ENCODE assay signal across 23 mouse cellular contexts in genomic region chr16:36505913-36506312, GRCm38 (mm10). TPM values are rescaled to one million over a fixed set of nuclear protein-coding genes. Genes with fewer than 3 reads are reported as not detected.
DNase-seq lines count a peak whose midpoint lies in the region; ATAC-seq and TF ChIP-seq lines count a peak whose summit lies in the region.
"Had no signal": no experiment of that assay in that cellular context is flagged by ENCODE, and none has a peak within 500 bp of the region (broad histone marks: within the 10 kb centered on the region; RNA-seq: fewer than 3 reads in every experiment).

No protein-coding gene starts in this region.

- H3K36me3 ChIP-seq in embryonic facial prominence, embryonic 14.5 days (ENCODE audit: control insufficient read depth, insufficient read depth, low read length), result no peaks in the 10 kb centered on the region
- H3K36me3 ChIP-seq in embryonic facial prominence, embryonic 10.5 days (replicated peaks), result no peaks in the 10 kb centered on the region
- no peaks in the 10 kb centered on the region for H3K36me3 ChIP-seq in kidney, postnatal 0 days (ENCODE audit: insufficient read depth, low read length)
- H3K36me3 ChIP-seq: forebrain, embryonic 15.5 days; heart, embryonic 15.5 days; limb, embryonic 15.5 days; liver, embryonic 15.5 days; neural tube, embryonic 13.5 days had no signal

- H3K9me3 ChIP-seq in embryonic facial prominence, embryonic 14.5 days (ENCODE audit: control insufficient read depth, low read length), result no peaks in the 10 kb centered on the region
- no peaks in the 10 kb centered on the region for H3K9me3 ChIP-seq in embryonic facial prominence, embryonic 10.5 days
- H3K9me3 ChIP-seq in kidney, postnatal 0 days (replicated peaks; ENCODE audit: low read length), result no peaks in the 10 kb centered on the region
- H3K9me3 ChIP-seq: forebrain, embryonic 15.5 days; heart, embryonic 15.5 days; limb, embryonic 15.5 days; liver, embryonic 15.5 days; neural tube, embryonic 13.5 days had no signal

- H3K27ac ChIP-seq in embryonic facial prominence, embryonic 14.5 days (replicated peaks; ENCODE audit: low read depth, low read length), result no peak overlapping the region
- no peak overlapping the region for H3K27ac ChIP-seq in embryonic facial prominence, embryonic 10.5 days (replicated peaks)
- no peak overlapping the region for H3K27ac ChIP-seq in kidney, postnatal 0 days
- H3K27ac ChIP-seq: forebrain, embryonic 15.5 days; heart, embryonic 15.5 days; limb, embryonic 15.5 days; liver, embryonic 15.5 days; neural tube, embryonic 13.5 days had no signal

- no peak for TF ChIP-seq POLR2A in brain, embryonic 14.5 days (IDR thresholded peaks at IDR 0.05; ENCODE audit: borderline replicate concordance, extremely low read depth, insufficient read depth, insufficient read length, poor library complexity, severe bottlenecking)

- H3K4me1 ChIP-seq in embryonic facial prominence, embryonic 14.5 days (ENCODE audit: control insufficient read depth, insufficient read depth, low read length), result no peaks in the 10 kb centered on the region
- H3K4me1 ChIP-seq in embryonic facial prominence, embryonic 10.5 days, result no peaks in the 10 kb centered on the region
- H3K4me1 ChIP-seq in kidney, postnatal 0 days (replicated peaks; ENCODE audit: insufficient read depth, low read length), result no peaks in the 10 kb centered on the region
- H3K4me1 ChIP-seq: forebrain, embryonic 15.5 days; heart, embryonic 15.5 days; limb, embryonic 15.5 days; liver, embryonic 15.5 days; neural tube, embryonic 13.5 days had no signal

- H3K9ac ChIP-seq in embryonic facial prominence, embryonic 14.5 days (ENCODE audit: low read depth, low read length), result no peak overlapping the region
- H3K9ac ChIP-seq in kidney, postnatal 0 days (ENCODE audit: low read depth, low read length), result no peak overlapping the region
- H3K9ac ChIP-seq: forebrain, embryonic 15.5 days; heart, embryonic 15.5 days; limb, embryonic 15.5 days; liver, embryonic 15.5 days; neural tube, embryonic 13.5 days had no signal

- H3K4me2 ChIP-seq in embryonic facial prominence, embryonic 14.5 days (ENCODE audit: low read depth, low read length), result no peak overlapping the region
- H3K4me2 ChIP-seq in kidney, postnatal 0 days (ENCODE audit: low read length), result no peak overlapping the region
- H3K4me2 ChIP-seq: forebrain, embryonic 15.5 days; heart, embryonic 15.5 days; limb, embryonic 15.5 days; liver, embryonic 15.5 days; neural tube, embryonic 13.5 days had no signal

- no peak for ATAC-seq in embryonic facial prominence, embryonic 14.5 days (ENCODE audit: low read depth)
- ATAC-seq in kidney, postnatal 0 days (replicated peaks; ENCODE audit: low FRiP score, low read depth), result no peak
- ATAC-seq: activated CD4-positive, CD25-positive, alpha-beta regulatory T cell, adult 4 months; forebrain, embryonic 15.5 days had no signal

- peak; percentile 57 for TF ChIP-seq CTCF in kidney, postnatal 0 days (IDR thresholded peaks at IDR 0.05; ENCODE audit: low read depth)
- peak; percentile 3; the same call in 1 of the 2 replicates for TF ChIP-seq CTCF in brain, embryonic 14.5 days (IDR thresholded peaks at IDR 0.05; ENCODE audit: borderline replicate concordance, extremely low read depth, insufficient read depth, insufficient read length)

- peak; percentile 12 for DNase-seq in embryonic facial prominence, embryonic 14.5 days (ENCODE audit: low spot score)
- no peak for DNase-seq in embryonic facial prominence, embryonic 10.5 days (ENCODE audit: low spot score)
- DNase-seq in kidney, postnatal 0 days (ENCODE audit: low spot score), result no peak
- no peak for DNase-seq in kidney, adult 8-10 months
- peak; percentile 25 for DNase-seq in 416B (ENCODE audit: low read depth)
- DNase-seq in brain, embryonic 14.5 days (ENCODE audit: low read depth), result peak; percentile 24
- DNase-seq in ovary, adult 18-20 months (ENCODE audit: low spot score), result no peak
- DNase-seq in spleen, postnatal 10 days (ENCODE audit: low spot score in 2 of 2), result no peak
- DNase-seq: adrenal gland, postnatal 25 days; cerebellum, adult 8-10 months; gastrocnemius, postnatal 36 days; heart, postnatal 4 days; lung, postnatal 14 days; right cerebral cortex, postnatal 4 days; thymus, postnatal 14 days had no signal

- H3K27me3 ChIP-seq in embryonic facial prominence, embryonic 14.5 days (replicated peaks; ENCODE audit: control insufficient read depth, insufficient read depth, low read length), result no peaks in the 10 kb centered on the region
- H3K27me3 ChIP-seq in embryonic facial prominence, embryonic 10.5 days (replicated peaks; ENCODE audit: low read depth, poor library complexity, severe bottlenecking), result no peaks in the 10 kb centered on the region
- H3K27me3 ChIP-seq in kidney, postnatal 0 days (ENCODE audit: insufficient read depth, low read length), result no peaks in the 10 kb centered on the region
- H3K27me3 ChIP-seq: forebrain, embryonic 15.5 days; heart, embryonic 15.5 days; limb, embryonic 15.5 days; liver, embryonic 15.5 days; neural tube, embryonic 13.5 days had no signal

- 54% methylated on average over 4 of the region's 4 CpGs for WGBS in embryonic facial prominence, embryonic 14.5 days
- whole genome bisulfite sequencing in embryonic facial prominence, embryonic 10.5 days, result 60% methylated on average over 4 of the region's 4 CpGs
- 47% methylated on average over 4 of the region's 4 CpGs for WGBS in kidney, postnatal 0 days

- H3K4me3 ChIP-seq in embryonic facial prominence, embryonic 14.5 days (ENCODE audit: low read depth, low read length), result no peak overlapping the region
- no peak overlapping the region for H3K4me3 ChIP-seq in embryonic facial prominence, embryonic 10.5 days
- no peak overlapping the region for H3K4me3 ChIP-seq in kidney, postnatal 0 days (replicated peaks; ENCODE audit: low read depth, low read length)
- H3K4me3 ChIP-seq: erythroblast, embryonic 14.5 days; forebrain, embryonic 15.5 days; heart, embryonic 15.5 days; limb, embryonic 15.5 days; liver, embryonic 15.5 days; neural tube, embryonic 13.5 days had no signal

RNA-seq across cellular contexts. Expression of gene Stfa3, which starts 50.7 kb away (rescaled TPM):
- 17.0 and 42.9 TPM in 2 replicates for polyA plus RNA-seq in embryonic facial prominence, embryonic 14.5 days (2014; fragmentation: Nextera tagmentation; extraction: Ambion mirVana)
- polyA plus RNA-seq in embryonic facial prominence, embryonic 10.5 days (2016; fragmentation: Nextera tagmentation; extraction: Ambion mirVana), result not detected in 2 replicates
- polyA plus RNA-seq in kidney, postnatal 0 days (2015; fragmentation: Nextera tagmentation; extraction: Ambion mirVana), result 3.3 and 3.7 TPM in 2 replicates
- polyA plus RNA-seq in brain, embryonic 14.5 days (2012; rRNA removed), result 0.82 and 1.8 TPM in 2 replicates
- polyA plus RNA-seq: activated CD4-positive, CD25-positive, alpha-beta regulatory T cell, adult 4 months; erythroblast, embryonic 14.5 days; forebrain, embryonic 15.5 days; testis, adult 2 months had no signal

RNA-seq across cellular contexts. Expression of gene Casr, which starts 56.0 kb away (rescaled TPM):
- polyA plus RNA-seq in embryonic facial prominence, embryonic 14.5 days (2014; fragmentation: Nextera tagmentation; extraction: Ambion mirVana), result 0.35 and 0.81 TPM in 2 replicates
- polyA plus RNA-seq in embryonic facial prominence, embryonic 10.5 days (2016; fragmentation: Nextera tagmentation; extraction: Ambion mirVana), result 0.18 and 0.26 TPM in 2 replicates
- polyA plus RNA-seq in kidney, postnatal 0 days (2015; fragmentation: Nextera tagmentation; extraction: Ambion mirVana), result 3.5 and 4.6 TPM in 2 replicates
- 0.04 TPM in 1 of 2 replicates, not detected in the other for polyA plus RNA-seq in brain, embryonic 14.5 days (2012; rRNA removed)
- polyA plus RNA-seq: activated CD4-positive, CD25-positive, alpha-beta regulatory T cell, adult 4 months; erythroblast, embryonic 14.5 days; heart, embryonic 15.5 days; liver, embryonic 15.5 days; neural tube, embryonic 13.5 days had no signal

Comparison
In these comparisons a context has a peak if more than half of its experiments do, and no peak if none do; other contexts are left out.
1. DNase-seq: peak in embryonic facial prominence, embryonic 14.5 days (single experiment), 416B (single experiment) and brain, embryonic 14.5 days (single experiment); none in embryonic facial prominence, embryonic 10.5 days (single experiment), kidney, postnatal 0 days (single experiment), kidney, adult 8-10 months (0 of 2), ovary, adult 18-20 months (single experiment) and spleen, postnatal 10 days (0 of 2).